Mouse (Mus musculus): ENCODE results near the gene Bnip2. TPM values are rescaled to one million over a fixed set of nuclear protein-coding genes. Genes with fewer than 3 reads are reported as not detected.

Gene Bnip2
- polyA plus RNA-seq, 2 experiments, result 23.8 to 46.6 TPM

DNA sequence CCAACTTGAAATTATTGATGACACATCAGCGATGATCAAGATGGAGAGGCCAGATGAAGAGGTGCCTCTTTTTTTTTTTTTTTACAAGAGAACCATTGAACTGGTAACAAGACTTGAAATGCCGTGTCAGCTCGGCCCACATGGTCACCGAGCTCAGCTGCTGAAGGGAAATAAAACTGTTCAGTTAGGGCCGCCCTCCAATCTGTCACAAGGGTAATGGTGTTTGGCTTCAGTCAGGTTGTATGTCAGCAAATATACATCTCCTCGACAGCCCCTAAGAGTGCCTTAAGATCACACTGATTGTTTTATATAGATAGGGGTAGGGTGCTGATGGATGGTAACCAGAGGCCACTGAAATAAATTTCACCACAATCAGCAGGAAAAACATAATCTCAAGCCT is 28.3 kb upstream of the Bnip2 start:
- Histone ChIP-seq H3K4me3 (ENCODE audit: insufficient read depth in 1 of 2, low read depth in 2 of 2, low read length in 2 of 2) (no peak overlapping the region), H3K36me3 (replicated peaks; ENCODE audit: control insufficient read depth, insufficient read depth, low read depth) (no peaks in the 10 kb centered on the region), H3K27ac (no peak overlapping the region), H3K4me1 (replicated peaks; ENCODE audit: control insufficient read depth in 2 of 2, insufficient read depth in 2 of 2, low read length in 1 of 2) (no peaks in the 10 kb centered on the region), H3K4me2 (ENCODE audit: low read depth) (no peak overlapping the region), H3K27me3 (ENCODE audit: control insufficient read depth, insufficient read depth, low read length) (no peaks in the 10 kb centered on the region), H3K9ac (replicated peaks) (no peak overlapping the region), H3K9me3 (ENCODE audit: control insufficient read depth, low read length) (no peaks in the 10 kb centered on the region)
- 64% methylated on average over 6 of the region's 6 CpGs for WGBS (ENCODE audit: insufficient replicate concordance)
- no peak for TF ChIP-seq CTCF (IDR thresholded peaks at IDR 0.05; ENCODE audit: low read depth)
- no peak for TF ChIP-seq EP300 (IDR thresholded peaks at IDR 0.05; ENCODE audit: low read depth)
- no peak for DNase-seq (ENCODE audit: low read depth in 3 of 3, low spot score in 3 of 3)
- ATAC-seq (ENCODE audit: insufficient read depth), result no peak

DNA sequence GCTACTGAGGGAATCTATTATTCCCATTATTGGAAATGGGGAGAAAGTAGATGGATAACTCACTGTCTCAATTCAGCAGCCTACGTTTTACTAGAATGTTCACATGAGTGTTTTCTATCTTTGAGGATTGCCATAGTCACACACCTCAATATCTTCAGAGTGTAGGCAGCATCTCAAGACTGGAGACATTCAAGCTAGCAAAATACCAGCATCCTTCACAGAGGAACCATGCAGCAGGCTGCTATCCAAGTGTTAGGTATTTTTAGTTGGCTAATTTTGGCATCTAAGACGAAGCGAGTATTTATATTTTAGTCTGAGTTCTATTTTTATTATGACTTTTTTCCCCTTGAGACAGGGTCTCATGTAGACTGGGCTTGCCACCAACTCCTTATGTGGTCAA is 24.9 kb upstream of the Bnip2 start:
- Histone ChIP-seq H3K27ac (no peak overlapping the region), H3K4me3 (ENCODE audit: insufficient read depth in 1 of 2, low read depth in 2 of 2, low read length in 2 of 2) (no peak overlapping the region), H3K9ac (replicated peaks) (no peak overlapping the region), H3K9me3 (ENCODE audit: control insufficient read depth, low read length) (no peaks in the 10 kb centered on the region), H3K27me3 (ENCODE audit: control insufficient read depth, insufficient read depth, low read length) (no peaks in the 10 kb centered on the region), H3K36me3 (replicated peaks; ENCODE audit: control insufficient read depth, insufficient read depth, low read depth) (no peaks in the 10 kb centered on the region), H3K4me1 (replicated peaks; ENCODE audit: control insufficient read depth in 2 of 2, insufficient read depth in 2 of 2, low read length in 1 of 2) (no peaks in the 10 kb centered on the region), H3K4me2 (ENCODE audit: low read depth) (no peak overlapping the region)
- ATAC-seq (ENCODE audit: insufficient read depth) (no peak), DNase-seq (ENCODE audit: low read depth in 3 of 3, low spot score in 3 of 3) (no peak)
- TF ChIP-seq EP300 (IDR thresholded peaks at IDR 0.05; ENCODE audit: low read depth) (no peak), CTCF (IDR thresholded peaks at IDR 0.05; ENCODE audit: low read depth) (no peak)
- 47% methylated on average over 3 of the region's 3 CpGs for WGBS (ENCODE audit: insufficient replicate concordance)

DNA sequence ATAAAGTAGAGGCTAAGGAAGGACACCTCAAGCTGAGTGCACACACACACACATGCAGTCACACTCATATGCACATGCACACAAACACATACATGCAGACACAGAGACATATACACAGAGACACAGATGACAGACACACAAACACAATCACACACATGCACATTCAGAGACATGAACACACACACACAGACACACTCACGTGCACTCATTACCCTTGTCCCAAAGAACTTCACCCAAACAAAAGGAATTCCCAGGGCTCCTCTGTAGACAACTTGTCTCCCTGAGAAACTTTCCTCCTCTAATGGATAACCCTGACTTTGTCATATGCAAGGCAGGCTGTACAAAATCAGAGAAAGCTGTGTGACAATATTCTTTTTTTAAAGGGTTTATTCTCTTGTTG is 3.7 kb upstream of the Bnip2 start:
- TF ChIP-seq EP300 (IDR thresholded peaks at IDR 0.05; ENCODE audit: low read depth), result no peak
- no peak for TF ChIP-seq CTCF (IDR thresholded peaks at IDR 0.05; ENCODE audit: low read depth)
- Histone ChIP-seq H3K9ac (replicated peaks) (no peak overlapping the region), H3K4me2 (ENCODE audit: low read depth) (no peak overlapping the region), H3K27me3 (ENCODE audit: control insufficient read depth, insufficient read depth, low read length) (no peaks in the 10 kb centered on the region), H3K4me3 (ENCODE audit: insufficient read depth in 1 of 2, low read depth in 2 of 2, low read length in 2 of 2) (no peak overlapping the region), H3K4me1 (replicated peaks; ENCODE audit: control insufficient read depth in 2 of 2, insufficient read depth in 2 of 2, low read length in 1 of 2) (peaks cover 3 to 6% of the 10 kb centered on the region in 2 experiments), H3K36me3 (replicated peaks; ENCODE audit: control insufficient read depth, insufficient read depth, low read depth) (no peaks in the 10 kb centered on the region), H3K27ac (no peak overlapping the region), H3K9me3 (ENCODE audit: control insufficient read depth, low read length) (no peaks in the 10 kb centered on the region)
- WGBS (ENCODE audit: insufficient replicate concordance), result 38% methylated on average over 1 of the region's 1 CpGs
- DNase-seq (ENCODE audit: low read depth in 3 of 3, low spot score in 3 of 3) (no peak), ATAC-seq (ENCODE audit: insufficient read depth) (no peak)

DNA sequence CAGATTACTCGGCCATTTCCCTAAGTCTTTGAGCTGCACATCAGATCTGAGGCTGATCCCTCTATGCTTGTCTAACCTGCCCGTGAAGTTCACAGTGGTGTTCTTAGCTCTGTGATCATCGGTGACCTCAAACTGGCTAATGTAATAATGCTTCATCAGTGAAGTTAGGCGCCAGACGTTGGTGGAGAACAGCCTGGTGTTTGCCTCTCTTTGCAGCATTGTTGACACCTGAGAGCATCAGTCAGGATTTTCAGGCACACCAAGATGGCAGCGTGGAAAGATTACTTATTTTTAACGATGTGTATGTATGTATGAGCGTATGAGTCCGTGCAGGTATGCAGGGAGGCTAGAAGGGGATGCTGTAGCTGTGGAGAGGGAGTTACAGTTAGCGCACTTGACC is 3.2 kb upstream of the Bnip2 start:
- no peak for ATAC-seq (ENCODE audit: insufficient read depth)
- no peak for TF ChIP-seq EP300 (IDR thresholded peaks at IDR 0.05; ENCODE audit: low read depth)
- TF ChIP-seq CTCF (IDR thresholded peaks at IDR 0.05; ENCODE audit: low read depth), result no peak
- Histone ChIP-seq H3K27me3 (ENCODE audit: control insufficient read depth, insufficient read depth, low read length) (no peaks in the 10 kb centered on the region), H3K9ac (replicated peaks) (no peak overlapping the region), H3K36me3 (replicated peaks; ENCODE audit: control insufficient read depth, insufficient read depth, low read depth) (no peaks in the 10 kb centered on the region), H3K27ac (no peak overlapping the region), H3K9me3 (ENCODE audit: control insufficient read depth, low read length) (no peaks in the 10 kb centered on the region), H3K4me1 (replicated peaks; ENCODE audit: control insufficient read depth in 2 of 2, insufficient read depth in 2 of 2, low read length in 1 of 2) (peaks cover 6 to 12% of the 10 kb centered on the region in 2 experiments), H3K4me2 (ENCODE audit: low read depth) (no peak overlapping the region), H3K4me3 (ENCODE audit: insufficient read depth in 1 of 2, low read depth in 2 of 2, low read length in 2 of 2) (no peak overlapping the region)
- no peak for DNase-seq (ENCODE audit: low read depth in 3 of 3, low spot score in 3 of 3)
- 67% methylated on average over 10 of the region's 10 CpGs for WGBS (ENCODE audit: insufficient replicate concordance)

DNA sequence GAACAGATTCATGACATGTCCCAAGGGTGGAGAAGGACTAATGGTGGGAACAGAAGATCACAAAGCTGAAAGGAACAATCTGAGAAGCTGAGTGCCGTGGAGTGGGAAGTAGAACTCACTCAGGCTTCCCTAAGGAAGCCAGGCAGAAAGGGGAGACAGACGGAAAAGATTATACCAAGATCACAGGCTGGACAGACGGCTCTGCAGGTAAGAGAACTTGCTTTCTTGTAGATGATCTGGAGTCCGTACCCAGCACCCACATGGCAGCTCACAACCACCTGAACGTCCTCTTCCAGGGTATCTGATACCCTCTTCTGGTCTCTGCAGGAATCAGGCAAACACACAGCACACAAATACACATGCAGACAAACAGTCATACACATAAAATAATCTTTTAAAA is 2.7 kb upstream of the Bnip2 start:
- H3K36me3 ChIP-seq (replicated peaks; ENCODE audit: control insufficient read depth, insufficient read depth, low read depth), result no peaks in the 10 kb centered on the region
- no peak overlapping the region for H3K4me3 ChIP-seq (ENCODE audit: insufficient read depth in 1 of 2, low read depth in 2 of 2, low read length in 2 of 2)
- DNase-seq (ENCODE audit: low read depth in 3 of 3, low spot score in 3 of 3) (no peak), ATAC-seq (ENCODE audit: insufficient read depth) (no peak)
- no peak overlapping the region for H3K27ac ChIP-seq
- no peaks in the 10 kb centered on the region for H3K9me3 ChIP-seq (ENCODE audit: control insufficient read depth, low read length)
- TF ChIP-seq CTCF (IDR thresholded peaks at IDR 0.05; ENCODE audit: low read depth) (no peak), EP300 (IDR thresholded peaks at IDR 0.05; ENCODE audit: low read depth) (no peak)
- no peak overlapping the region for H3K9ac ChIP-seq (replicated peaks)
- no peak overlapping the region for H3K4me2 ChIP-seq (ENCODE audit: low read depth)
- H3K4me1 ChIP-seq (replicated peaks; ENCODE audit: control insufficient read depth in 2 of 2, insufficient read depth in 2 of 2, low read length in 1 of 2), result peaks cover 10 to 16% of the 10 kb centered on the region in 2 experiments
- 57% methylated on average over 5 of the region's 5 CpGs for WGBS (ENCODE audit: insufficient replicate concordance)
- no peaks in the 10 kb centered on the region for H3K27me3 ChIP-seq (ENCODE audit: control insufficient read depth, insufficient read depth, low read length)
